Mouse (Mus musculus): ENCODE measurements around the gene Prl2c1. TPM values are rescaled to one million over a fixed set of nuclear protein-coding genes. Genes with fewer than 3 reads are reported as not detected.
"Not testable (repeated sequence)": the region's sequence is repeated elsewhere in the genome, so short reads cannot be mapped to it uniquely, and the experiment has no call there.

Gene Prl2c1
- not detected in 2 replicates for polyA plus RNA-seq (2012; rRNA removed)

GRCm38 (mm10) chr13:27849042-27849441 is at the start of gene Prl2c1:
Gene Prl2c1, plus strand, starts transcription at chr13:27849342.
- no peak for DNase-seq (ENCODE audit: low read depth in 1 of 2, low spot score in 2 of 2)
- Histone ChIP-seq H3K36me3 (ENCODE audit: control insufficient read depth, insufficient read depth, low read length) (no peaks in the 10 kb centered on the region), H3K4me3 (ENCODE audit: extremely low read depth, insufficient read depth, insufficient read length) (no peak within 1 kb of the TSS), H3K27ac (ENCODE audit: insufficient read depth, low read length) (no peak within 1 kb of the TSS), H3K27me3 (ENCODE audit: control insufficient read depth, insufficient read depth, low read length) (no peaks in the 10 kb centered on the region), H3K4me1 (ENCODE audit: control insufficient read depth, insufficient read depth, insufficient read length) (no peaks in the 10 kb centered on the region)
- TF ChIP-seq CTCF (IDR thresholded peaks at IDR 0.05; ENCODE audit: extremely low read depth, insufficient read depth, insufficient read length, insufficient replicate concordance) (no peak), POLR2A (IDR thresholded peaks at IDR 0.05; ENCODE audit: low read depth, low read length) (no peak)
- 91% methylated on average over 3 of the region's 3 CpGs for WGBS

- H3K4me3 ChIP-seq (ENCODE audit: extremely low read depth, insufficient read depth, insufficient read length) = no peak within 1 kb of the TSS
- WGBS = 91% methylated on average over 1 of the region's 1 CpGs
- H3K4me1 ChIP-seq (ENCODE audit: control insufficient read depth, insufficient read depth, insufficient read length) = no peaks in the 10 kb centered on the region
- no peak within 1 kb of the TSS for H3K27ac ChIP-seq (ENCODE audit: insufficient read depth, low read length)
- H3K36me3 ChIP-seq (ENCODE audit: control insufficient read depth, insufficient read depth, low read length) = no peaks in the 10 kb centered on the region
- H3K27me3 ChIP-seq (ENCODE audit: control insufficient read depth, insufficient read depth, low read length) = no peaks in the 10 kb centered on the region
- no peak for DNase-seq (ENCODE audit: low read depth in 1 of 2, low spot score in 2 of 2)
- TF ChIP-seq CTCF (IDR thresholded peaks at IDR 0.05; ENCODE audit: extremely low read depth, insufficient read depth, insufficient read length, insufficient replicate concordance) = no peak
- TF ChIP-seq POLR2A (IDR thresholded peaks at IDR 0.05; ENCODE audit: low read depth, low read length) = no peak
Observed at GRCm38 (mm10) chr13:27801354-27801753, 47.8 kb upstream of the Prl2c1 start, which contains the start of gene Prl2a1. Gene Prl2a1, plus strand, starts transcription at chr13:27801654.

GRCm38 (mm10) chr13:27802765-27803164 is 46.4 kb upstream of the Prl2c1 start:
- Histone ChIP-seq H3K27ac (ENCODE audit: insufficient read depth, low read length) (no peak overlapping the region), H3K27me3 (ENCODE audit: control insufficient read depth, insufficient read depth, low read length) (no peaks in the 10 kb centered on the region), H3K4me1 (ENCODE audit: control insufficient read depth, insufficient read depth, insufficient read length) (no peaks in the 10 kb centered on the region), H3K36me3 (ENCODE audit: control insufficient read depth, insufficient read depth, low read length) (no peaks in the 10 kb centered on the region), H3K4me3 (ENCODE audit: extremely low read depth, insufficient read depth, insufficient read length) (no peak overlapping the region)
- 78% methylated on average over 1 of the region's 1 CpGs for WGBS
- TF ChIP-seq POLR2A (IDR thresholded peaks at IDR 0.05; ENCODE audit: low read depth, low read length) = no peak
- TF ChIP-seq CTCF (IDR thresholded peaks at IDR 0.05; ENCODE audit: extremely low read depth, insufficient read depth, insufficient read length, insufficient replicate concordance) = no peak
- no peak for DNase-seq (ENCODE audit: low read depth in 1 of 2, low spot score in 2 of 2)

- H3K4me1 ChIP-seq (ENCODE audit: control insufficient read depth, insufficient read depth, insufficient read length); H3K27ac ChIP-seq (ENCODE audit: insufficient read depth, low read length); DNase-seq (ENCODE audit: low read depth in 1 of 2, low spot score in 2 of 2); H3K27me3 ChIP-seq (ENCODE audit: control insufficient read depth, insufficient read depth, low read length); H3K4me3 ChIP-seq (ENCODE audit: extremely low read depth, insufficient read depth, insufficient read length); H3K36me3 ChIP-seq (ENCODE audit: control insufficient read depth, insufficient read depth, low read length): not testable (repeated sequence)
- WGBS = 73% methylated on average over 2 of the region's 2 CpGs
Observed at GRCm38 (mm10) chr13:27904236-27904635, 55.1 kb downstream of the Prl2c1 start.

Other genes starting within 250 kb of the Prl2c1 start
- not detected in 2 replicates for gene Prl7b1, start 238.8 kb upstream of the Prl2c1 start, polyA plus RNA-seq (2012; rRNA removed)
- not detected in 2 replicates for gene Prl7a1, start 206.8 kb upstream of the Prl2c1 start, polyA plus RNA-seq (2012; rRNA removed)
- not detected in 2 replicates for gene Prl7a2, start 181.3 kb upstream of the Prl2c1 start, polyA plus RNA-seq (2012; rRNA removed)
- not detected in 2 replicates for gene Prl7d1, start 132.6 kb upstream of the Prl2c1 start, polyA plus RNA-seq (2012; rRNA removed)
- not detected in 2 replicates for gene Prl7c1, start 68.5 kb upstream of the Prl2c1 start, polyA plus RNA-seq (2012; rRNA removed)
- gene Prl2a1, start 47.7 kb upstream of the Prl2c1 start, polyA plus RNA-seq (2012; rRNA removed) = not detected in 2 replicates
- gene Prl4a1, start 166.9 kb downstream of the Prl2c1 start, polyA plus RNA-seq (2012; rRNA removed) = not detected in 2 replicates

Data from spleen, adult 2 months (tissue).